Mouse (Mus musculus) kidney, postnatal 0 days (tissue): Measurements from ENCODE around the gene Gse1. TPM values are rescaled to one million over a fixed set of nuclear protein-coding genes. Genes with fewer than 3 reads are reported as not detected.

ENCODE experiments used
- ATAC-seq: fragments of 200-750 bp; cut with Nextera tagmentation; replicated peaks from 2 replicates; pipeline ENCODE4 v1.8.0; 2017; ENCODE audit warnings: low read depth, moderate number of reproducible peaks, moderate TSS enrichment, moderate library complexity; ENCODE audit not compliant: low FRiP score
- DNase-seq: peaks from one replicate; pipeline ENCODE4 v3.0.0-alpha.2; 2016; ENCODE audit warnings: low spot score
- H3K27ac ChIP-seq: fragments of 300-500 bp; sonication (generic); 2 replicates; pipeline ENCODE4 v1.5.1; 2014; ENCODE audit warnings: mild to moderate bottlenecking
- H3K27me3 ChIP-seq: fragments of 300-500 bp; sonication (generic); 2 replicates; pipeline ENCODE4 v1.6.1; 2014; ENCODE audit warnings: low read length, mixed read lengths; ENCODE audit not compliant: insufficient read depth
- H3K36me3 ChIP-seq: fragments of 300-500 bp; sonication (generic); 2 replicates; pipeline ENCODE4 v1.6.1; 2014; ENCODE audit warnings: low read length, mixed read lengths; ENCODE audit not compliant: insufficient read depth
- H3K4me1 ChIP-seq: fragments of 300-500 bp; sonication (generic); replicated peaks from 2 replicates; pipeline ENCODE4 v1.6.1; 2014; ENCODE audit warnings: antibody characterized with exemption, low read length, mixed read lengths; ENCODE audit not compliant: insufficient read depth
- H3K4me2 ChIP-seq: fragments of 300-500 bp; sonication (generic); 2 replicates; pipeline ENCODE4 v1.6.1; 2014; ENCODE audit warnings: mild to moderate bottlenecking, low read length, moderate library complexity, mixed read lengths
- H3K4me3 ChIP-seq: fragments of 300-500 bp; sonication (generic); replicated peaks from 2 replicates; pipeline ENCODE4 v1.5.1; 2014; ENCODE audit warnings: low read depth, low read length
- H3K9ac ChIP-seq: fragments of 300-500 bp; sonication (generic); 2 replicates; pipeline ENCODE4 v1.6.1; 2014; ENCODE audit warnings: low read depth, low read length
- H3K9me3 ChIP-seq: fragments of 300-500 bp; sonication (generic); replicated peaks from 2 replicates; pipeline ENCODE4 v1.6.1; 2016; ENCODE audit warnings: low read length, inconsistent platforms, mixed read lengths
- CTCF ChIP-seq: IDR thresholded peaks from 2 replicates; pipeline ENCODE4 v1.5.1; 2016; ENCODE audit warnings: antibody characterized with exemption, low read depth, mild to moderate bottlenecking, moderate library complexity
- WGBS: fragments of 180-500 bp; shearing (Covaris S2); extraction: QIAGEN DNeasy Blood & Tissue Kit; methylation state at CpG from one replicate; pipeline ENCODE4 v1.1.7; 2014; 5-methylcytosine and 5-hydroxymethylcytosine counted together
- polyA plus RNA-seq: library from polyadenylated mRNA; unstranded; fragments of >200 nt; fragmentation: Nextera tagmentation; extraction: Ambion mirVana; gene quantifications from 2 replicates; pipeline ENCODE4 v1.2.1, GENCODE M21; 2015

Gse1 gene
- polyA plus RNA-seq, 1 experiment from 2014 or later, result 8.4 TPM

DNA sequence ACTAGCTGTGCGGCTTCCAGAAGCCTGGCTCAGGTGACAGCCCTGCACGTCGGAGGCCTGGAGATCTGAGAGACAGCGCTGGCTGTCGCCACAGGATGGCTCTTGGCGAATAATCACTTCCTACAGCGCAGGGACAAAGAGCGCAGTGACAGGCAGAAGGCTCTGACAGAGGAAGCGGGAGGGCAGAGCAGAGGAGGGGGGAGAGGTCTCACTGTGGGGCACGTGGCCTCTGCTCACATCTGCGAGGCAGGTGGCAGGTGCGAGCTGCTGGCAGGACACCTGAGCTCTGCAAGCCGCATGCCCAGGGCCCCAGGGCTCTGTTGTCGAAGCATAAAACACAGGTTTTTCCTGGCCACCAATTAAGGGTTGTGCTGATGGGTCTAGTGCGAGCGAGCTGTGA is 78.8 kb downstream of the Gse1 start:
- ATAC-seq, result no peak

DNA sequence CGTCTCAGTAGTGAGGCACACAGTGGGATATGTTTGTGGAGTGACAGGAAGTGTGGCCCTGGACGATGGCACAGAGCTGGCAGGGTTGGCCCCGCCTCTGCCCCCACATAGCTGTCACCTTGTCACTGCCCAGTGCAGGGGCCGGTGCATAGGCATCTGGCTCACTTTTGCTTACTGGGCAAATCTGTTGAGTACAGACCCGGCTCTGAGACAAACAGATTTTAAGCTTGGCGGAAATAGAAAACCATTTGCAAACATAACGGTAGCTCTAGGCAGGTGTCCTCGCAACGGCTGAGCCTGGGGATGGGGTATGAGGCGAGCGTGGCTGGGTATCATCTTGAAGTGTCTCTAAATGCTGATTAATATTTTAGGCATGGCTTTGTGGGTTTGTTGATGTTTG is 79.3 kb downstream of the Gse1 start:
- ATAC-seq, result no peak

More for the DNA sequence above, 78.8 kb downstream of the Gse1 start:
- DNase-seq, result no peak
- Histone ChIP-seq H3K9ac (no peak overlapping the region), H3K4me1 (no peaks in the 10 kb centered on the region), H3K36me3 (no peaks in the 10 kb centered on the region), H3K27ac (no peak overlapping the region), H3K4me3 (no peak overlapping the region), H3K4me2 (no peak overlapping the region), H3K9me3 (no peaks in the 10 kb centered on the region), H3K27me3 (no peaks in the 10 kb centered on the region)
- WGBS, result 32% methylated on average over 16 of the region's 16 CpGs
- TF ChIP-seq CTCF, result no peak

DNA sequence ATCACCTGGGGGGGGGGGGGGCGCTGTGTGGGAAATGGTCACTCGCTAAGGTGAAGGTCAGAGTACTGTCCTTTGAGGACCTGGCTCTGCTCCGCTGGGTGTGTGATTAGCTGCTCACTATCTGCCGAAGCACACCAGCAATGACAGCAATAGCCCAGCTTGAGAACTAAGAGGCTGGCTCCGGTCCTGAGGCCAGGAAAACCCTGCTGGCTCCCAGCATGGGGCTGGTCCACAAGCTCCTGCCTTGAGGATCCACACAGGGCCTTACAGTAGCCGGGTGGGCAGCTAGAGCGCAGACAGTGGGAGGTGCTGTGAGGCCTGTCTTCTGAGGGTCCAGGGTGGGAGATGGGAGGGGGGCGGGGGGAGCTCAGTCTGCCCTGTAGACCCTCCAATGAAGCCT is 79.9 kb downstream of the Gse1 start:
- Histone ChIP-seq H3K9ac (no peak overlapping the region), H3K27me3 (no peaks in the 10 kb centered on the region), H3K9me3 (no peaks in the 10 kb centered on the region), H3K4me3 (no peak overlapping the region), H3K4me1 (no peaks in the 10 kb centered on the region), H3K4me2 (no peak overlapping the region), H3K36me3 (no peaks in the 10 kb centered on the region), H3K27ac (no peak overlapping the region)
- no peak for TF ChIP-seq CTCF
- WGBS, result 58% methylated on average over 8 of the region's 8 CpGs
- ATAC-seq, result no peak
- DNase-seq, result no peak

More for the DNA sequence above, 79.3 kb downstream of the Gse1 start:
- no peak overlapping the region for H3K4me3 ChIP-seq
- WGBS, result 57% methylated on average over 11 of the region's 11 CpGs
- no peak for DNase-seq
- H3K36me3 ChIP-seq, result no peaks in the 10 kb centered on the region
- H3K4me2 ChIP-seq, result no peak overlapping the region
- no peaks in the 10 kb centered on the region for H3K4me1 ChIP-seq
- no peak overlapping the region for H3K9ac ChIP-seq
- no peak overlapping the region for H3K27ac ChIP-seq
- no peaks in the 10 kb centered on the region for H3K27me3 ChIP-seq
- no peak for TF ChIP-seq CTCF
- no peaks in the 10 kb centered on the region for H3K9me3 ChIP-seq

GRCm38 (mm10) chr8:120308553-120308952 is 80.3 kb downstream of the Gse1 start:
- TF ChIP-seq CTCF, result no peak
- 58% methylated on average over 9 of the region's 9 CpGs for WGBS
- H3K9me3 ChIP-seq, result no peaks in the 10 kb centered on the region
- H3K27ac ChIP-seq, result no peak overlapping the region
- H3K4me2 ChIP-seq, result no peak overlapping the region
- no peak overlapping the region for H3K9ac ChIP-seq
- H3K27me3 ChIP-seq, result no peaks in the 10 kb centered on the region
- ATAC-seq (no peak), DNase-seq (no peak)
- H3K36me3 ChIP-seq, result no peaks in the 10 kb centered on the region
- H3K4me1 ChIP-seq, result no peaks in the 10 kb centered on the region
- no peak overlapping the region for H3K4me3 ChIP-seq

GRCm38 (mm10) chr8:120309326-120309725 is 81.1 kb downstream of the Gse1 start:
- no peaks in the 10 kb centered on the region for H3K9me3 ChIP-seq
- no peak overlapping the region for H3K4me2 ChIP-seq
- no peak overlapping the region for H3K4me3 ChIP-seq
- H3K36me3 ChIP-seq, result no peaks in the 10 kb centered on the region
- no peaks in the 10 kb centered on the region for H3K27me3 ChIP-seq
- H3K9ac ChIP-seq, result no peak overlapping the region
- H3K4me1 ChIP-seq, result no peaks in the 10 kb centered on the region
- ATAC-seq, result no peak
- WGBS, result 78% methylated on average over 18 of the region's 18 CpGs
- no peak for TF ChIP-seq CTCF
- H3K27ac ChIP-seq, result no peak overlapping the region
- no peak for DNase-seq

DNA sequence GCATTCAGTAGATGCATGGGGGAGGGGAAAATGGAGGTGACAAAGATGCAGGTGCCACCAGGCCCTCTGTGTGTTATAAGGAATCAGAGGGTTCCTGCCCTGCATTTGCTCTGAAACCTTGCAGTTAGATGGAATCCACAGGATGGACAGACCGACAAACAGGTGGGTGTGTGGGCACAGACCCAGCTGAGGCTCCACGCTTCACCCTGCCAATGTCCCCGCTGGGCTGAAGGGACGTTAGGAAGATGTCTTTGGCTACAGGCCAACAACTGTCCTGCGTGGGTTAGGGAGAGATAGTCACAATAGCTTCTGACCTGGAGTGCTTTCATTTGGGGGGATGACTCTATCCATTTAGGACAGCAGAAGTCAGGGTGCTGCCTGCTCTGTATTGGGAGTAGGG is 81.8 kb downstream of the Gse1 start:
- Histone ChIP-seq H3K27ac (no peak overlapping the region), H3K4me3 (no peak overlapping the region)
- no peak for ATAC-seq

GRCm38 (mm10) chr8:120312452-120312851 is 84.2 kb downstream of the Gse1 start:
- Histone ChIP-seq H3K9me3 (no peaks in the 10 kb centered on the region), H3K4me1 (no peaks in the 10 kb centered on the region), H3K4me2 (no peak overlapping the region), H3K4me3 (no peak overlapping the region), H3K9ac (no peak overlapping the region), H3K36me3 (no peaks in the 10 kb centered on the region), H3K27me3 (no peaks in the 10 kb centered on the region), H3K27ac (no peak overlapping the region)
- DNase-seq (no peak), ATAC-seq (no peak)
- 81% methylated on average over 4 of the region's 4 CpGs for WGBS
- TF ChIP-seq CTCF, result no peak

More for the DNA sequence above, 81.8 kb downstream of the Gse1 start:
- no peaks in the 10 kb centered on the region for H3K9me3 ChIP-seq
- H3K27me3 ChIP-seq, result no peaks in the 10 kb centered on the region
- no peak overlapping the region for H3K9ac ChIP-seq
- H3K36me3 ChIP-seq, result no peaks in the 10 kb centered on the region
- no peak for DNase-seq
- WGBS, result 62% methylated on average over 5 of the region's 5 CpGs
- no peak overlapping the region for H3K4me2 ChIP-seq
- TF ChIP-seq CTCF, result no peak
- H3K4me1 ChIP-seq, result no peaks in the 10 kb centered on the region
